Mouse (Mus musculus): ENCODE measurements around the gene Rasgrp3.

DNA sequence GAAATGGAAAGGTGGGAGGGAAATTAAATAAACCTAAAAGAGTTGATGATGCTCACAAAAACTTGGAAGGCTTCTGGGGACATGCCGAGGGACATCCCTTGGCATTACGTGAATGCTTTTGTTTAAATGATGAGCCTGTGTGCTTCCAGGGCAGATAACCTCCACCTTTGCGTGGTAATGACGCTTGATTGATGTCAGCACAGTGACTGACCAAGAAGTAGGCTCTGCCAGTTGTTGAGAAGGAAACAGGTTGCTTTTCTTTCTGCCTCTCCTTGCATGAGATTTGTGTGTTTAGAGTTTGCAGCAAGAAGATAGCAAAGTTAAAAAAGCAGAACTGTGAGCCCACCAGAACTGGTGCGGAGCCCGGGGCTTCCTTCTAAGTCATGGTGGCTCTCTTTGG, 1.1 kb downstream of the Rasgrp3 start:
- TF ChIP-seq POLR2A (IDR thresholded peaks at IDR 0.05; ENCODE audit: low read depth, low read length) (no peak), CTCF (IDR thresholded peaks at IDR 0.05; ENCODE audit: extremely low read depth, insufficient read length, insufficient replicate concordance, low read depth, low read length) (no peak)
